In genomic region chrX:52101940-52102339, GRCm38 (mm10) we compare ENCODE assay signal across 15 mouse cellular contexts.
"Had no signal": no experiment of that assay in that cellular context is flagged by ENCODE, and none has a peak within 500 bp of the region (broad histone marks: within the 10 kb centered on the region; RNA-seq: fewer than 3 reads in every experiment).

No protein-coding gene starts in this region.

- H3K9ac ChIP-seq: limb, embryonic 15.5 days; lung, embryonic 15.5 days; neural tube, embryonic 15.5 days; stomach, embryonic 15.5 days had no signal

- H3K27me3 ChIP-seq: limb, embryonic 15.5 days; lung, embryonic 15.5 days; neural tube, embryonic 15.5 days; stomach, embryonic 15.5 days had no signal

- H3K4me1 ChIP-seq: limb, embryonic 15.5 days; lung, embryonic 15.5 days; neural tube, embryonic 15.5 days; stomach, embryonic 15.5 days had no signal

- H3K4me3 ChIP-seq: left cerebral cortex, adult 2 months; limb, embryonic 15.5 days; lung, embryonic 15.5 days; myocyte; neural tube, embryonic 15.5 days; stomach, embryonic 15.5 days had no signal

- H3K9me3 ChIP-seq: limb, embryonic 15.5 days; lung, embryonic 15.5 days; neural tube, embryonic 15.5 days; stomach, embryonic 15.5 days had no signal

- H3K27ac ChIP-seq: left cerebral cortex, adult 2 months; limb, embryonic 15.5 days; lung, embryonic 15.5 days; macrophage; neural tube, embryonic 15.5 days; stomach, embryonic 15.5 days had no signal

- H3K4me2 ChIP-seq: limb, embryonic 15.5 days; lung, embryonic 15.5 days; neural tube, embryonic 15.5 days; stomach, embryonic 15.5 days had no signal

- H3K36me3 ChIP-seq: limb, embryonic 15.5 days; lung, embryonic 15.5 days; neural tube, embryonic 15.5 days; stomach, embryonic 15.5 days had no signal

- DNase-seq: kidney, adult 2 months; kidney, postnatal 25 days; lung, postnatal 14 days; midbrain, embryonic 14.5 days; right cerebral cortex, postnatal 4 days; spleen, adult 18-20 months; thymus, postnatal 4 days had no signal

- ATAC-seq: inflammation-experienced regulatory T-cells, adult 6 months had no signal
